Mouse (Mus musculus): ENCODE data around the gene Anapc15. TPM values are rescaled to one million over a fixed set of nuclear protein-coding genes. Genes with fewer than 3 reads are reported as not detected.

The Anapc15 gene
- total RNA-seq (2012; rRNA removed) = 105 and 123 TPM in 2 replicates

- H3K4me1 ChIP-seq (ENCODE audit: control insufficient read depth in 2 of 2, insufficient read depth in 2 of 2, low read length in 2 of 2, poor library complexity in 1 of 2) = peaks cover 9 to 16% of the 10 kb centered on the region in 2 experiments
- H3K27ac ChIP-seq (ENCODE audit: insufficient read depth, low read depth, low read length, poor library complexity, severe bottlenecking) = no peak within 1 kb of the TSS; the same call in 1 of the 2 replicates
- DNase-seq (ENCODE audit: low read depth, low spot score) = no peak
- peak within 1 kb of the TSS; percentile 20; the same call in 1 of the 2 replicates for H3K9ac ChIP-seq (ENCODE audit: insufficient read depth, low read depth, low read length, poor library complexity, severe bottlenecking)
- peaks cover 19% of the 10 kb centered on the region for H3K36me3 ChIP-seq (ENCODE audit: control insufficient read depth, insufficient read depth, low read length, poor library complexity, severe bottlenecking)
- TF ChIP-seq HCFC1 (IDR thresholded peaks at IDR 0.05; ENCODE audit: borderline replicate concordance, insufficient read depth, low read length) (no peak), MAFK (IDR thresholded peaks at IDR 0.05; ENCODE audit: insufficient read depth, low read depth, low read length) (no peak), CHD2 (IDR thresholded peaks at IDR 0.05; ENCODE audit: low read depth, low read length) (no peak), ZC3H11A (IDR thresholded peaks at IDR 0.05; ENCODE audit: borderline replicate concordance, low read depth, low read length) (no peak)
- H3K4me3 ChIP-seq (ENCODE audit: insufficient read depth in 1 of 2, low read depth in 1 of 2, low read length in 2 of 2, poor library complexity in 1 of 2, severe bottlenecking in 1 of 2) = no peak within 1 kb of the TSS
- no peaks in the 10 kb centered on the region for H3K9me3 ChIP-seq (ENCODE audit: control insufficient read depth, insufficient read depth, low read depth, low read length)
- in situ Hi-C loops (cut with MboI; ENCODE audit: low sequenced_read_pairs in 2 of 2, unreplicated experiment in 2 of 2) = no loop called here
Measured at GRCm38 (mm10) chr7:101863415-101863814, at the start of gene Anapc15. Anapc15 (plus strand) TSS chr7:101863715.

GRCm38 (mm10) chr7:101817861-101818401, 45.6 kb upstream of the Anapc15 start, which contains the start of gene Phox2a:
Phox2a (plus strand) TSS chr7:101818313.
- in situ Hi-C loops (cut with MboI; ENCODE audit: low sequenced_read_pairs in 2 of 2, unreplicated experiment in 2 of 2) = loop anchor here in 1 of 2 experiments (10.0 kb wide), 1 partner anchor 143 kb away; no protein-coding TSS in a partner anchor
- DNase-seq (ENCODE audit: low read depth, low spot score) = no peak

GRCm38 (mm10) chr7:101820295-101821030, 43.1 kb upstream of the Anapc15 start:
- TF ChIP-seq HCFC1 (IDR thresholded peaks at IDR 0.05; ENCODE audit: borderline replicate concordance, insufficient read depth, low read length) = no peak
- no peak for TF ChIP-seq CHD2 (IDR thresholded peaks at IDR 0.05; ENCODE audit: low read depth, low read length)
- no peak for TF ChIP-seq MAFK (IDR thresholded peaks at IDR 0.05; ENCODE audit: insufficient read depth, low read depth, low read length)
- TF ChIP-seq ZC3H11A (IDR thresholded peaks at IDR 0.05; ENCODE audit: borderline replicate concordance, low read depth, low read length) = no peak
- TF ChIP-seq ZNF384 (IDR thresholded peaks at IDR 0.05; ENCODE audit: low read depth, low read length) = no peak
- in situ Hi-C loops (cut with MboI; ENCODE audit: low sequenced_read_pairs in 2 of 2, unreplicated experiment in 2 of 2) = no loop called here
- Histone ChIP-seq H3K36me3 (ENCODE audit: control insufficient read depth, insufficient read depth, low read length, poor library complexity, severe bottlenecking) (peaks cover 10% of the 10 kb centered on the region), H3K4me3 (ENCODE audit: insufficient read depth in 1 of 2, low read depth in 1 of 2, low read length in 2 of 2, poor library complexity in 1 of 2, severe bottlenecking in 1 of 2) (peak overlapping the region; percentile 61 to 69), H3K9me3 (ENCODE audit: control insufficient read depth, insufficient read depth, low read depth, low read length) (no peaks in the 10 kb centered on the region), H3K9ac (ENCODE audit: insufficient read depth, low read depth, low read length, poor library complexity, severe bottlenecking) (peak overlapping the region; percentile 5; the same call in 1 of the 2 replicates), H3K27ac (ENCODE audit: insufficient read depth, low read depth, low read length, poor library complexity, severe bottlenecking) (no peak overlapping the region), H3K4me1 (ENCODE audit: control insufficient read depth in 2 of 2, insufficient read depth in 2 of 2, low read length in 2 of 2, poor library complexity in 1 of 2) (peaks cover 5 to 22% of the 10 kb centered on the region in 2 experiments; a peak in 3 of 4 replicates)
- DNase-seq (ENCODE audit: low read depth, low spot score) = no peak

More at GRCm38 (mm10) chr7:101817861-101818401, 45.6 kb upstream of the Anapc15 start, which contains the start of gene Phox2a:
- peaks cover 5 to 14% of the 10 kb centered on the region in 2 experiments; a peak in 3 of 4 replicates for H3K4me1 ChIP-seq (ENCODE audit: control insufficient read depth in 2 of 2, insufficient read depth in 2 of 2, low read length in 2 of 2, poor library complexity in 1 of 2)
- no peaks in the 10 kb centered on the region for H3K9me3 ChIP-seq (ENCODE audit: control insufficient read depth, insufficient read depth, low read depth, low read length)
- peak within 1 kb of the TSS; percentile 39; the same call in 1 of the 2 replicates for H3K9ac ChIP-seq (ENCODE audit: insufficient read depth, low read depth, low read length, poor library complexity, severe bottlenecking)
- H3K4me3 ChIP-seq (ENCODE audit: insufficient read depth in 1 of 2, low read depth in 1 of 2, low read length in 2 of 2, poor library complexity in 1 of 2, severe bottlenecking in 1 of 2) = peak within 1 kb of the TSS; percentile 73 to 80
- H3K36me3 ChIP-seq (ENCODE audit: control insufficient read depth, insufficient read depth, low read length, poor library complexity, severe bottlenecking) = 0 out of 2 replicates have a peak, but pooled peaks cover 2% of the 10 kb centered on the region
- TF ChIP-seq HCFC1 (IDR thresholded peaks at IDR 0.05; ENCODE audit: borderline replicate concordance, insufficient read depth, low read length) (no peak), ZNF384 (IDR thresholded peaks at IDR 0.05; ENCODE audit: low read depth, low read length) (no peak), CHD2 (IDR thresholded peaks at IDR 0.05; ENCODE audit: low read depth, low read length) (no peak)
- no peak within 1 kb of the TSS for H3K27ac ChIP-seq (ENCODE audit: insufficient read depth, low read depth, low read length, poor library complexity, severe bottlenecking)

GRCm38 (mm10) chr7:101821571-101822501, 41.7 kb upstream of the Anapc15 start:
- peak overlapping the region; percentile 85 for H3K9ac ChIP-seq (ENCODE audit: insufficient read depth, low read depth, low read length, poor library complexity, severe bottlenecking)
- peaks cover 21% of the 10 kb centered on the region for H3K36me3 ChIP-seq (ENCODE audit: control insufficient read depth, insufficient read depth, low read length, poor library complexity, severe bottlenecking)
- peak overlapping the region; percentile 34 for H3K27ac ChIP-seq (ENCODE audit: insufficient read depth, low read depth, low read length, poor library complexity, severe bottlenecking)
- H3K9me3 ChIP-seq (ENCODE audit: control insufficient read depth, insufficient read depth, low read depth, low read length) = no peaks in the 10 kb centered on the region
- DNase-seq (ENCODE audit: low read depth, low spot score) = peak; percentile 62
- peaks cover 5 to 22% of the 10 kb centered on the region in 2 experiments; a peak in 3 of 4 replicates for H3K4me1 ChIP-seq (ENCODE audit: control insufficient read depth in 2 of 2, insufficient read depth in 2 of 2, low read length in 2 of 2, poor library complexity in 1 of 2)
- TF ChIP-seq MAFK (IDR thresholded peaks at IDR 0.05; ENCODE audit: insufficient read depth, low read depth, low read length) (no peak), CHD2 (IDR thresholded peaks at IDR 0.05; ENCODE audit: low read depth, low read length) (no peak), HCFC1 (IDR thresholded peaks at IDR 0.05; ENCODE audit: borderline replicate concordance, insufficient read depth, low read length) (no peak), ZNF384 (IDR thresholded peaks at IDR 0.05; ENCODE audit: low read depth, low read length) (no peak), ZC3H11A (IDR thresholded peaks at IDR 0.05; ENCODE audit: borderline replicate concordance, low read depth, low read length) (no peak)
- in situ Hi-C loops (cut with MboI; ENCODE audit: low sequenced_read_pairs in 2 of 2, unreplicated experiment in 2 of 2) = no loop called here
- H3K4me3 ChIP-seq (ENCODE audit: insufficient read depth in 1 of 2, low read depth in 1 of 2, low read length in 2 of 2, poor library complexity in 1 of 2, severe bottlenecking in 1 of 2) = peak overlapping the region; percentile 61 to 69
